Mouse (Mus musculus) right cerebral cortex, postnatal 10 days (tissue): ENCODE results near the gene Arhgef10l.

Source experiments
- DNase-seq, 2 experiments: peaks; one replicate each; pipeline ENCODE4 v3.0.0; 2021; ENCODE audit warnings: low spot score in 2 of 2

Arhgef10l gene

DNA sequence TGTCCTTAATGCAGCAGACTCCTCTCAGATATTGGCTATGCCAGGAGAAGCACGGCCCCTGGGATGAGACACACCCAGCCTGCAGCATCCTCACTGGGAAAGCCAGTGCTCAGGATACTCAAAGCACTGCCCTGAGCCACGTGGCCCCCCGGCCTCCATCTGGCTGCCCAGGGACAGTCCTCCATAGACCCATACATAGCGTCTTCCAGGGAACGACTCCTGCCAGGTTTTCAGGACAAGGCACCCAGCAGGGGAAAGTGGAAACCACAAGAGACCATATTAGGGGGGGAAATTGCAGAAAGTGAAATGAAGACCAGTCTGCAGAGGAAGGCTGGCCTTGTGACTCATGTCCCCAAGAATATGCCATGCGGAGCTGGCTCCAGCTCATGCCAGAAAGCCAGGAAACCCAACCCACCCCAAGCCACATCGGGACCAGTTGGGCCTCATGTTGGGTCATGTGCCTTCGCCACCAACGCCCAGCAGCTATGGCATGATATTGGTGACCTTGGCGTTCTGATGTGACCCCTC, 30.9 kb downstream of the Arhgef10l start:
- no peak for DNase-seq

GRCm38 (mm10) chr4:140631276-140631849, 34.4 kb downstream of the Arhgef10l start:
- no peak for DNase-seq

DNA sequence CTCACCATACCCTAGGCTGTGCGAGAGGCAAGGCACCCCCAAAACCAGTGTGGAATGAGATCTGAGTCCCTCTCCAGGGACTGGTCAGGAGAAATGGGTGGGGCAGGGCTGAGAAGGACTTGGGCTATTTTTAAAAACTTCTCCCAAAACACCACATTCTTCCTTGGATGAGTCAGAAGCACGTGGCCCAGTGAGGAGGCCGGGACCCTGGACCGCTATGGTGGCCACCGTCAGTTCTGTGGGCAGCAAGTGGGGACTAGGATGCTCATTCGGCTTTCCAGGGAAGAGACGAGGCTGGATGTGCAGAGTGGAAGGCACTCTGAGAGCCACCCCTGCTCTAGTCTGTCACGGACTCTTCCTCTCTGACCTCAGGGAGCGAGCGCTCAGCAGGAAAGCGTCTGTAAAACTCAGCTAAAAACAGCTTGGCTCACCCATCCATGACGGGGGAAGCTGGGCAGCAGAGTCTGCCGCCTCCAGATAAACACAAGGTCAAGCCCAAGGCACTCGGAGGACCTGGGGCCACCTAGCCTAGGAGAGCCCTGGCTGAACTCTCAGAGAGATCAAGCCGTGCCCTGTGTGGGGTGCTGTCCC, 35.1 kb downstream of the Arhgef10l start:
- DNase-seq, result no peak

DNA sequence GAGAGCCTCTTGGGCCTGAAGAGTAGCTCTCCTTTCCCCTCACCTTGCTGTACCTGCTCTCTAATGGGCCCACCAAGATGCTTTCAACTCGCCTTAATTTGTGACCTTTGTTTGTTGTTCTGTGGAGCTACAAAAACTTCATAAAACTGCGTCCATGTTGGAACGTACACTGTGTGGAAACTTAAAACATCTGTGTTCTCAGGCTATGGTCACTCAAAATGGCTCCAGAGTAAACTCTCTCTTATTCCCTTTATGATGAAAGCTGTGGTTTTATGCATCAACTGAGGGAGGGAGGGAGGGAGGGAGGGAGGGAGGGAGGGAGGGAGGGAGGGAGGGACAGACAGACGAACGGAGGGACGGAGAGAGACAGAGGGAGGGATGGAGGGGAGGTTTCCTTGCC, 35.7 kb downstream of the Arhgef10l start:
- DNase-seq, result no peak

GRCm38 (mm10) chr4:140628971-140629370, 36.8 kb downstream of the Arhgef10l start:
- DNase-seq, result no peak

DNA sequence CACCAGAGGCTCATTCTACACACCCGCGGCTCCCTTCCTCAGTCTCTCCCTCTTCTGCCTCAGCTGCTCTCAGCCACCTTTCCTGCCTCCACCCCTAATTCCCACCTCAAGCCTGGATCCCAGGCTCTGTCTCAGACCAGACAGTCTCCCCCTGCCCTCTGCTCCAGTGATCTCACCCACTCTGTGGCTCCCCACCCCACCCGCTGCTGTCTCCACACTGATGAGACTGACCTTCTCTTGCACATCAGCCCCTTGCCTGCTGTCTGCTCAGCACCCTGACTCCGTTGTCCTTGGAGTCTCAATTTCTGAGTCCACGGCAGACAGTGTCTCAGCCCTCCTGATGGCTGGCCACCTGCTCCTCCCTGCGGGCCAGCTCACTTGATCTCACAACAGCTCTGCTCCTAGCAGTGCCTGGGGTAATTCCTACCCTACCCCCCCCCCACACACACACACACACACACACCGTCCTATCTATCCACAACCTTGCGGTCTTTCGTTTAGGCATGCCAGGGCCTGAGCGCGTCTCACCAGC, 37.3 kb downstream of the Arhgef10l start:
- DNase-seq, result no peak

- DNase-seq, result no peak
Observed at GRCm38 (mm10) chr4:140625651-140626525, 39.9 kb downstream of the Arhgef10l start.

DNA sequence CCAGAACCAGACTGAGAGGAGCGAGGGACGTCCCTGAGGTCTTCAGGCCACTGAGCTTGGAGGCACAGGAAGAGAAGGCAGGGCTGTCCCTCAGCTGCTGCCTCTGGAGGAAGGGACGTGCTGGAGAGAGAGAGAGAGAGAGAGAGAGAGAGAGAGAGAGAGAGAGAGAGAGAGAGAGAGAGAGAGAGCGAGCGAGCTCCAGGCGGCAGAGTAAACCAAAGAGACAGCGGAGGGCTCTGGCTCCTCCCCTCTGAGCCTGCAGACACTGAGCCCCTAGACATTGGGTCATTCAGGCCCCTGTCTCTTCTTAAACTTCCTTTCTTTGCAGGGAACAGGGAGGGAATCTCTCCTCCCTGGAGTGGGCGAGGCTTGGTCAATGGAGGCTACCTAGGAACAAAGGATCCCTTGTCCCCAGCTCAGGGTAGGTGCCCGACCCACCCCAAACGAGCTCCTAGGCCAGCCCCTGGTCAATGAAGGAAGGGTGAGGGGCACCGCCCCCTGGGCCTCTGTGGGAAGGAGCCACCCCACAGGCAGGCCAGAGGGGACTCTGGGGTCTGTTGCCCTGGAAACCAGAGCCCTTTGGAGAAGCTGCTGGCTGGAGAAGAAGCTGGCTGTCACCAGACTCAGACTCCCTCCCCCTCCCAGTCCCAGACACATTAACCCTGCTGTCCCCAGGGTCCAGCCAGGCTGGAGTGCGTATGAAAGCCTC, 41.2 kb downstream of the Arhgef10l start:
- peak; percentile 85 to 89 for DNase-seq

DNA sequence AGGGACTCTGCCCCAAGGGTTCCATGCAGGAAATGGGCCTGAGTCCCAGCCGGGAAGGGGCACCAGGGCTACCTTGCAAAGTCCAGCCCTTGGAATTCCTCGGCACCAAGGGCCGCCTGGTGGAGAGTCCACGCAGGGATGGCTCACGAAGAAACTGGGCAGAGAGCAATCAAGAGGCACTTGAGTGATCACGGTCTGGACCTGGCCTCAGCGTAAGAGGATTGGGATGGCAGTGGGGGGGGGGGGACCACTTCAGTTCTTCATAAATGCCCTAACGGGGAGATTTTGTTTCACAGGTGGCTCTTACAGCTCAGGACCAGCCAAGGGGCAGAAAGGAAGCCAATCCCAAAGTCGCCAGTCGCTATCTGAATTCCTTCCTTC, 41.7 kb downstream of the Arhgef10l start:
- DNase-seq, result no peak

GRCm38 (mm10) chr4:140622819-140623218, 43.0 kb downstream of the Arhgef10l start:
- no peak for DNase-seq

- no peak for DNase-seq
Observed at GRCm38 (mm10) chr4:140620496-140620895, 45.3 kb downstream of the Arhgef10l start.

DNA sequence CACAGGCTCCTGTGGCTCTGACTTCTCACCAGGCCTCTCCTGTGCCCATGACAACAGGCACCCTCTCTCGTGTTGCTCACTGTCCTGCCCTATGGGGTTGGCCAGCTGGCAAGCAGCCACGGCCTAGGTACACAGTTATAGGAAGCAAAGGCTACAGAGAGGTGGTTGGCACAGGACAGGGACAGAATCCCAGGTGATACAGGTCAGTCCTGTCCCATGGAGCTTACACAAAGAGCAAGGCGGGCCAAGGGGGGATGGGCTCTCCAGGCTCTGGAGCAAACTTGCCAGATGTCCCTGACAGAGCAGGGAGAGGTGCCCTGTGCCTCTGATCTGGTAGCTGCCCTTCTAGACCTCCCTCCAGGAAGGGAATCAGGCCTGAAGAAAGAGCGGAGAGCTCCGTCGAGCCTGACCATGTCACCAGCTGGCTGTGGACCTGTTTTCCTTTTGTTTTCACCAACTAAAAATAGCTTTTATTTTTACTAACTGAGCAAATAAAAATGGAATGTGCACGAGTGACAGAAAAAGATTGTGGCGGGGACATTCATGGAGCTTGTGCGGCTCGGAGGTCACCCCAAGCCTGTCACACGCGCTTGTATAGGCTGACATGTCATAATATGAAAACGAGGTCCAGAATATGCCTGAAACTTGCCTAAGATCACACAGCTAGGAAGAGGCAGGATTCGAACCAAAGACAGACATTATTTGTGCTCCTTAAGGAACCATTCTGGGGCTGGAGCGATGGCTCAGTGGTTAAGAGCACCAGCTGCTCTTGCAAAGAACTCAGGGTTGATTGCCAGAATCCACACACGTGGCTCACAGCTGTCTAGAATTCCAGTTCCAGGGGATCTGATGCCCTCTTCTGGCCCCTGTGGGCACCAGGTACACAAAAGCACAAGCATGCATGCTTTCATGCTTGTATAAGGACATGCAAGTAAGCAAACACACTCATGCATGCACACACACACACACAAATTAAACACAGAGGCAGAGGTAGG, 48.1 kb downstream of the Arhgef10l start:
- peak in 1 of 2 experiments; percentile 53 for DNase-seq

DNA sequence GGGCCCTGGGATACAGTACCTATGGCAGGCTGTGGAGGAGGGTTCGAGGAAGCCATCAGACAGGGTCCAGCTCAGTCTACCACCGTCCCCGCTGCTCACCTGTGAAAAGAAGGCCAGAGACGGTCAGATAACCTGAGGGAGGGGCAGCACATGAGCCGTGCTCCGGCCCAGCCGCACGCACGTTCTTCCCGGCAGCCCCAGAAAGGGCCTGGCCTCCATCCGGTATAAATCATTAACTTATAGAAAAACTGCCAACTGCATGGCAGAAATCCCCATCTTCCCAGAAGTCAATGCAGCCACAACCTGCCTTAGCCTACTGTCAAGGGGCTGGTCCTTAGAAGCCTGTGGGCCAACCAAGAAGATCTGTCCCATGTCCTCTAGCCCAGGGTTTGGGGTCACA, 48.9 kb downstream of the Arhgef10l start:
- DNase-seq, result no peak

- no peak for DNase-seq
Observed at GRCm38 (mm10) chr4:140616196-140616595, 49.6 kb downstream of the Arhgef10l start.

DNA sequence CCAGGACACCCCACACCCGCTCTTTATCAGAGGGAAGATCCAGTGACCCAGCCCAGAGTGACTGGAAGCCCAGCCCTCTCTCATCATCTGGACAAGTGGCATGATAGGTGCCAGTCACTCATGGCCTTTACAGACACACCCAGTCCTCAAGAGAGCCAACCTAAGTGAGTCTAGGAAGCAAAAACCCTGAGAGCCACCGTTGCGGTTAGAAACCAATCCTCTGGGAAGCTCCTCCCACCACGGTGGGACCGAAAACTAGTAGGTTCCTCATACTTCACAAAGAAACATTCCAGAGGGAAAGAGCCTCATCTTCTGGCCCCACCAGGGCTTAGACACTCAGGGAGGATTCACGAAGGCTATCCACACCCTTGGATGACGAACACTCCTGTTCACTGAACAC, 50.0 kb downstream of the Arhgef10l start:
- DNase-seq, result no peak

DNA sequence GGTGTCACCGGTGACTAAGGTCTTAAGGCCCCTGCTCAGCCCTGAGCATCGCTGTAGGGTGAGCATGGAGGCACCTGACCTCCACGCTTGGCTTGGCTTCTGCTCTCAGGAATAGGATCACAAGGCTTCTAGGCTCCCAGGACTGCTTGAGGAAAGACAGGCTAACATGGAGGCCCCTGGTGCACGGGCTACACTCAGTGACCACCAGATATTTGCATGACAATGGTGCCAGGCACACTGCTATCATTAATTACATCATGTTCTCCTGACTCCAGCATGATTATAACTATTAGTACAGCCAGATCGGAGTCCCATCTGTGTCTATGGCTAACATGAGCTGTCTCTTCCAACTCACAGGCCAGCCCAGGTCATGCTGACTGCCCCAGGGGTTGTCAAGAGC, 51.3 kb downstream of the Arhgef10l start:
- no peak for DNase-seq

DNA sequence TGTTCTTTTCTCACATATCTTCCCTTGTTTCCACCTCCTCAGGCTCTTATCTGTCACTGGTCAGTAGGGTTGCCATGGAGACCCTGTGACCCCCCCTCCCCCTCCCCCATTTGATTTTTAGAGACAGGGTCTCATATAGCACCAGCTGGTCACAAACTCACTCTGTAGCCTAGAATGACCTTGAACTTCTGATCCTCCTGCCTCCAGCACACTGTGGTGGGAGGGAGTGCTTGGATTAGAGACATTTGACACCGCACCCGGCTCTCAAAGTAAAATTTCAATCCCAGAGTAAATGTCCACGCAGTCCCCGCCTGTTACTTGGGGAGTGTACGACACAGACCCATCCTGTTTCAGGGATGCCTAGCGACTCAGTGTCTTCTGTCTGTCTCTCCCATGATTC, 51.7 kb downstream of the Arhgef10l start:
- no peak for DNase-seq

DNA sequence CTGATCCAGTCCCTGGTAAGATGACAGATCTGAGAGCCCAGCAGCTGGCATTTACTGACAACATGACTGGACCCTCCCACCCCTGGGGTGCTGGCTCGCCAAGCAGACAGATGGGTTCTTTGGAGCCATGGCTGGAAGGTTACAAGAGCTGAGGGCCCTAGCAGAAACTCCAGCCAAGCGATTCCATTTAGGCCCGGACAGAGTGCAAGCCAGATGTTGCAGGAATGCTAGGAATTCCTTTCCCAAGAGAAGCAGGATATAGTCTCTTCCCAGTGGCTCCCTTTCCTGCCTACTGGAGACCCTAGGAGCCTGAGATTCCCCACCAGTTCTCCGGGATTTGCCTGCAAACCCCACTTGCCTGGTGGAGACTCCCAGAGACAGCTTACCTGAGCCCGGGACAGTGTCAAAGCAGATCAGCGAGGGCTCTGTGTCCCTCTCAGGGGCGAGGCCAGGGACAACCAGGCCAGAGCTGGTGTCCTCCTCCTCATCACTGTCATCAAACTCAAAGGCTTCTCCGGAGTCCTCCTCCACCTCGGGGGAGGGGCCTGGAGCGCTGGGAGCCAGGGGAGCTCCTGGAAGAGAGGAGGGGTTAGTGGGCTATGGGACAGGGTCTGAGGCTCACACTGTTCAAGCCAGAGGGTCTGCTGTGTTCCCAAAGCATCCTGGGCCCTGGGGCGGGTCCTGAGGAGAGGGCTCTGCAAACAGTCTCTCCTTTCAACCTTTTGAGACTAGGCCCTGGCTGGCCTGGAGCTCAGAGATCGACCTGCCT, 54.8 kb downstream of the Arhgef10l start:
- no peak for DNase-seq

DNA sequence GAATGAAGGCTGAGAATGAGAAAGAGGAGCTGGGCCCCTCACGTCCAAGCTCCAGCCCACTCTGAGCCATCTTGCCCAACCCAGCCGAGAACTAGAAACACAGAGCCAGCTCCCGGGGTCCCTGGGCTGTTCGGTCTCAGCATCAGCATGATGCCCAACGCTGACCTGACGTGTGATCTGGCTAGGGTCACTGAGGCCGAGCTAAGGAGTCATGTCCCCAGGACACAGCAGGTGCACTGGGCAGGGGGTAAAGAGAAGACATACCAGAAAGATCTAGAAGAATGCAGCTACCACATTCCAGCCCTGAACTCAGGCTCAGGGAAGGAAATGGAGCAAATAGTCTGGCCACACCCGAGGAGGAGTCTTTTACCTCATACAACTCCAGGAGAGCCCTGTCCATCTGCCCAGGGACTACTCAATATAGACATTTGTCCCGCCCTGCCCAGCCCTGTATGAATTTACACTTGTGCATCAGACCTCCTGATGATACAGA, 57.5 kb downstream of the Arhgef10l start:
- no peak for DNase-seq

GRCm38 (mm10) chr4:140606779-140607178, 59.0 kb downstream of the Arhgef10l start:
- DNase-seq, result no peak
